Mouse (Mus musculus) lung, embryonic 14.5 days (tissue): Measurements from ENCODE around the gene Ano6. TPM values are rescaled to one million over a fixed set of nuclear protein-coding genes. Genes with fewer than 3 reads are reported as not detected.

Experiments
- ATAC-seq: fragments of 200-750 bp; cut with Nextera tagmentation; 2 replicates; pipeline ENCODE4 v1.8.0; 2017; ENCODE audit warnings: mild to moderate bottlenecking, moderate TSS enrichment, moderate library complexity; ENCODE audit not compliant: insufficient read depth
- DNase-seq: peaks from one replicate; pipeline ENCODE4 v3.0.0-alpha.2; 2015
- H3K27ac ChIP-seq: fragments of 300-500 bp; sonication (generic); 2 replicates; pipeline ENCODE4 v1.5.1; 2014; ENCODE audit warnings: low read depth, mild to moderate bottlenecking, moderate library complexity
- H3K27me3 ChIP-seq: fragments of 300-500 bp; sonication (generic); 2 replicates; pipeline ENCODE4 v1.6.1; 2014; ENCODE audit warnings: low read length, control low read depth; ENCODE audit not compliant: insufficient read depth
- H3K36me3 ChIP-seq: fragments of 300-500 bp; sonication (generic); 2 replicates; pipeline ENCODE4 v1.6.1; 2014; ENCODE audit warnings: control low read depth; ENCODE audit not compliant: insufficient read depth
- H3K4me1 ChIP-seq: fragments of 300-500 bp; sonication (generic); 2 replicates; pipeline ENCODE4 v1.6.1; 2014; ENCODE audit warnings: antibody characterized with exemption, control low read depth; ENCODE audit not compliant: insufficient read depth
- H3K4me2 ChIP-seq: fragments of 300-500 bp; sonication (generic); 2 replicates; pipeline ENCODE4 v1.6.1; 2014; ENCODE audit warnings: mild to moderate bottlenecking
- H3K4me3 ChIP-seq: fragments of 300-500 bp; sonication (generic); 2 replicates; pipeline ENCODE4 v1.5.1; 2014; ENCODE audit warnings: low read depth, low read length
- H3K9ac ChIP-seq: fragments of 300-500 bp; sonication (generic); 2 replicates; pipeline ENCODE4 v1.6.1; 2014
- H3K9me3 ChIP-seq: fragments of 300-500 bp; sonication (generic); 2 replicates; pipeline ENCODE4 v1.6.1; 2016; ENCODE audit warnings: low read depth, low read length, control low read depth
- CTCF ChIP-seq: IDR thresholded peaks from 2 replicates; pipeline ENCODE4 v1.5.1; 2016; ENCODE audit warnings: antibody characterized with exemption, low read depth
- WGBS: fragments of 180-500 bp; shearing (Covaris S2); extraction: QIAGEN DNeasy Blood & Tissue Kit; methylation state at CpG from one replicate; pipeline ENCODE4 v1.1.7; 2014; 5-methylcytosine and 5-hydroxymethylcytosine counted together
- polyA plus RNA-seq: library from polyadenylated mRNA; unstranded; fragments of >200 nt; fragmentation: Nextera tagmentation; extraction: Ambion mirVana; gene quantifications from 2 replicates; pipeline ENCODE4 v1.2.1, GENCODE M21; 2014

The Ano6 gene
- polyA plus RNA-seq, 1 experiment from 2014 or later, result 54.7 TPM

GRCm38 (mm10) chr15:95931013-95931775, 140.6 kb downstream of the Ano6 start:
- Histone ChIP-seq H3K4me2 (peak overlapping the region; percentile 3; the same call in 1 of the 2 replicates), H3K27me3 (no peaks in the 10 kb centered on the region), H3K27ac (peak overlapping the region; percentile 58), H3K9me3 (no peaks in the 10 kb centered on the region), H3K36me3 (peaks cover 11% of the 10 kb centered on the region; the same call in 1 of the 2 replicates), H3K4me1 (0 out of 2 replicates have a peak, but pooled peaks cover 3% of the 10 kb centered on the region), H3K4me3 (no peak overlapping the region), H3K9ac (no peak overlapping the region)
- TF ChIP-seq CTCF, result no peak
- ATAC-seq, result peak; percentile 87
- 22% methylated on average over 16 of the region's 16 CpGs for WGBS
- DNase-seq, result peak; percentile 87

DNA sequence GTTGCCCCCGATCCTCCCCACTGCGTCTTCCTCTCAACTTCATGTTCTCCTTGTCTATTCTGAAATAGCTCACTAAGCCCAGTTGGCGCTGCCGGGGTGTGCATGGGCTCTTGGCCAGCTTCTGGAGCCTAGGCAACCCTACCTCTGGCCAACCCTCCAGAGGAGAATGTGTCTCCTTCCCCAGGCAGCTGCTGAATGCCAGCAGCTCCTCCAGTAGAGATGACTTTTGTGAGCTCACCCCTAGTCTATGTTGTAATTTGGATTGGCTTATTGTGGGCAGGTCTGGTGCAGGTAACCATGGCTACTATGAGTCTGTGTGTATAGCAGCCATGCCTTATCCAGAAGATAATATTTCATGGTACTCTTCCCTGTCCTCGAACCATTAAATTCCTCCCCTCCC, 141.7 kb downstream of the Ano6 start:
- Histone ChIP-seq H3K27ac (peak overlapping the region; percentile 58; the same call in 1 of the 2 replicates), H3K4me2 (no peak overlapping the region; the same call in 1 of the 2 replicates), H3K9me3 (no peaks in the 10 kb centered on the region), H3K9ac (no peak overlapping the region), H3K27me3 (no peaks in the 10 kb centered on the region), H3K4me1 (0 out of 2 replicates have a peak, but pooled peaks cover 3% of the 10 kb centered on the region), H3K36me3 (peaks cover 10% of the 10 kb centered on the region; the same call in 1 of the 2 replicates), H3K4me3 (no peak overlapping the region)
- peak; percentile 25; the same call in 1 of the 2 replicates for ATAC-seq
- WGBS, result 75% methylated on average over 5 of the region's 5 CpGs
- peak; percentile 34 for DNase-seq
- no peak for TF ChIP-seq CTCF

GRCm38 (mm10) chr15:95935141-95935540, 144.5 kb downstream of the Ano6 start:
- Histone ChIP-seq H3K9ac (no peak overlapping the region), H3K36me3 (peaks cover 14% of the 10 kb centered on the region; the same call in 1 of the 2 replicates), H3K9me3 (no peaks in the 10 kb centered on the region), H3K4me3 (no peak overlapping the region), H3K27me3 (no peaks in the 10 kb centered on the region), H3K27ac (no peak overlapping the region), H3K4me2 (no peak overlapping the region), H3K4me1 (0 out of 2 replicates have a peak, but pooled peaks cover 3% of the 10 kb centered on the region)
- ATAC-seq (no peak), DNase-seq (no peak)
- no peak for TF ChIP-seq CTCF
- WGBS, result 78% methylated on average over 11 of the region's 11 CpGs

GRCm38 (mm10) chr15:95943470-95943869, 152.8 kb downstream of the Ano6 start:
- Histone ChIP-seq H3K9me3 (no peaks in the 10 kb centered on the region), H3K27ac (no peak overlapping the region), H3K4me2 (no peak overlapping the region), H3K4me3 (no peak overlapping the region), H3K9ac (no peak overlapping the region), H3K36me3 (peaks cover 31% of the 10 kb centered on the region), H3K27me3 (no peaks in the 10 kb centered on the region), H3K4me1 (no peaks in the 10 kb centered on the region)
- DNase-seq, result peak; percentile 37
- TF ChIP-seq CTCF, result peak; percentile 70
- no peak; the same call in 1 of the 2 replicates for ATAC-seq
- 58% methylated on average over 4 of the region's 4 CpGs for WGBS

DNA sequence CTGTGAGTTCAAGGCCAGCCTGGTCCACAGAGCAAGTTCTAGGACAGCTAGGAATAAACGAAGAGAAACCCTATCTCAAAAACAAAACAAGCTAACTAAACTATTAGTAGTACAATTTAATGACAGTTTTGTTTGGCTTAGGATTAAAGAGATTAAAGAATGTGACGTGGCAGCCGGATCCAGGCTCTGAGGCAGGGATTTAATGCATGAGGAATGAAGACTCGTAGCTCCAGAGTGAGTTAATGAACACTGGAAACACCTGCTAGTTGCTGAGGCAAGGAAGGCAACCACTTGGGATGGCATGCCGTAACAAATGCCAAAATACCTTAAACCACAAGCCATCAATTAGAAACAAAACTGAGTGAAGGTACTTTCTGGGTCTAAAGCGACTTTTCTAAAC, 153.7 kb downstream of the Ano6 start:
- TF ChIP-seq CTCF, result no peak

DNA sequence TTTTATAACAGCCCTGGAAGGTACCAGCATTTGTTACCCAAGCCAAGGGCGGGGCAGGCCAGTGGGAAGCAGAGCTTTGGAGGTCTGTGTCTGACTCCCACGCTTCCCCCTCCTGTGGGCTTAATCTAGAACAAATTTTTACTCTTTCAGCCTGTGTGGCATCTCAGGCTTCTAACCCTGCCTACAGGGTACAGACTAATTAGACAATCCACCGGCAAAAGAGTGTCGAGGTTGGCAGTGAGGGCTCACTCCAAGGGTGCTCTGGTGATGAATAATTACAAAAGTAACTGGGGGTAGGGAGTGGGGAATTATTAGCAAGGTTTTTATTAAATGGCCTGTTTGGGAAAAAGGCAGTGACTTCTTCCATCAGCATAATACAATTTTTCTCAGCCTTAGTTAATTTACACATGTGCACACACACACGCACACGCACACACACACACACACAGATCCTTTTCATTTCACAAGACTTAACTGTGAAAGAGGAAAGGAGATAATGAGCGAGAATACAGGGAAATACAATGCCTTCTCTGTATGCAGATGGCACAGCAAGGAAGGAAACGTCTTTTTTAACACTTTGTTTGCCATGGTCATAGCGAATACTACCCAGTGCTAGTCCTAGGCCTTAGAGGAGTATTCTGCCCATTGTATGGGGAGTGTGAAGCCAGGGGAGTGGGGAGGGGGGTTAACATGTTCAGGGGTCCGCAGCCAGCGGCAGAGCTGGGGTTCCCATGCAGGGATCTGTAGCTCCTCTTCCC, 155.5 kb downstream of the Ano6 start:
- Histone ChIP-seq H3K36me3 (peaks cover 33% of the 10 kb centered on the region), H3K4me1 (no peaks in the 10 kb centered on the region), H3K4me2 (no peak overlapping the region), H3K4me3 (no peak overlapping the region), H3K9me3 (no peaks in the 10 kb centered on the region), H3K9ac (no peak overlapping the region), H3K27me3 (no peaks in the 10 kb centered on the region), H3K27ac (no peak overlapping the region)
- 73% methylated on average over 11 of the region's 11 CpGs for WGBS
- ATAC-seq (no peak), DNase-seq (no peak)
- TF ChIP-seq CTCF, result no peak

More for the DNA sequence above, 153.7 kb downstream of the Ano6 start:
- Histone ChIP-seq H3K27me3 (no peaks in the 10 kb centered on the region), H3K4me3 (no peak overlapping the region), H3K36me3 (peaks cover 30% of the 10 kb centered on the region), H3K27ac (no peak overlapping the region), H3K4me2 (no peak overlapping the region), H3K9me3 (no peaks in the 10 kb centered on the region), H3K4me1 (no peaks in the 10 kb centered on the region), H3K9ac (no peak overlapping the region)
- ATAC-seq (no peak), DNase-seq (no peak)
- WGBS, result 68% methylated on average over 6 of the region's 6 CpGs

GRCm38 (mm10) chr15:95948411-95948810, 157.8 kb downstream of the Ano6 start:
- peaks cover 31% of the 10 kb centered on the region for H3K36me3 ChIP-seq
- no peak overlapping the region for H3K4me3 ChIP-seq
- ATAC-seq (no peak), DNase-seq (no peak)
- H3K4me2 ChIP-seq, result no peak overlapping the region
- no peaks in the 10 kb centered on the region for H3K4me1 ChIP-seq
- no peaks in the 10 kb centered on the region for H3K9me3 ChIP-seq
- WGBS, result 95% methylated on average over 18 of the region's 18 CpGs
- H3K9ac ChIP-seq, result no peak overlapping the region
- no peak overlapping the region for H3K27ac ChIP-seq
- H3K27me3 ChIP-seq, result no peaks in the 10 kb centered on the region
- no peak for TF ChIP-seq CTCF
